Mouse (Mus musculus): Measurements from ENCODE around the gene Drc3. TPM values are rescaled to one million over a fixed set of nuclear protein-coding genes. Genes with fewer than 3 reads are reported as not detected.

Gene Drc3
- polyA plus RNA-seq, 1 experiment from 2014 or later = 0.39 TPM

DNA sequence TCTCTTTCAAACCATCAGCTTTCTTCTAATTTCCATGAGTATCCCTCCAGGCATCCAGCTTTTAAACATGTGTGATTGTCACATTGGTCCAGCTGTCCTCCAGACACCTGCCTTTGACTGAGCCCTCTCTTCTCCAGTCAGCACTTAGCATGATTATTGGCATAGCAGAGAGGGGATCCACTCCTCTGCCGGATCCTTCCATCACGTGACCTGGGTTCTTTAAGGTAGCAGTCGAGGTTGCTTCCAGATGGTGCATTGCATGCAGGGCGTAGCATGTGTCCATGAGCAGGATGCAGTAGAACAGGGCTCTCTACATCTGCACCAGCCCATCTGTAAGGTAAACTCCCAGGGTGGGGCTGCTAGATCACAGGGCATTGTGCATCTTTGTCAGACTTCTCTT lies 15.8 kb downstream of the Drc3 start:
- Histone ChIP-seq H3K27me3 (ENCODE audit: control insufficient read depth, insufficient read depth, low read depth, low read length) (no peaks in the 10 kb centered on the region), H3K4me3 (ENCODE audit: low read depth, low read length) (no peak overlapping the region), H3K4me1 (ENCODE audit: control insufficient read depth, low read depth, low read length) (no peaks in the 10 kb centered on the region), H3K9me3 (replicated peaks; ENCODE audit: control insufficient read depth, low read length) (no peaks in the 10 kb centered on the region), H3K27ac (ENCODE audit: low read length) (no peak overlapping the region), H3K36me3 (ENCODE audit: control insufficient read depth, insufficient read depth) (no peaks in the 10 kb centered on the region), H3K9ac (ENCODE audit: low read depth, low read length) (no peak overlapping the region), H3K4me2 (ENCODE audit: low read depth, low read length) (no peak overlapping the region)
- ATAC-seq (ENCODE audit: low read depth) = no peak
- WGBS (ENCODE audit: insufficient replicate concordance) = 60% methylated on average over 4 of the region's 4 CpGs

DNA sequence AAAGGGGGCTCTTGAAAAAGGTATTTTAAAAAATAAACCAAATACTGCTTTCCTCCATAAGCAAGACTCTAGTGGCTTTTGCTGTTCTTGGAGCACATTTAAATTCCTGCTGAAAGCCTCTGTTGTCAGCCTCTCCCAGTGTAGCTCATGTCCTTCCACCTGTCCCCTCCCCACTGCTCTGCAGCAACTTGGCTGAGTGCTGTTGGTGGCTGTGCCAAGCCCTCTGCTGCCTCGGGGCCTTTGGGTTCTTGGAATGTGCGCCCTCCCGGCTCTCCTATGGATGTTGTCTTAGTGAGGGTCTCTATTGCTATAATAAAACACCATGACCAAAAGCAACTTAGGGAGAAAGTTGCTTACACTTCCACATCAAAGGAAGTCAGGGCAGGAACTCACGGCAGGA lies 16.3 kb downstream of the Drc3 start:
- no peak for ATAC-seq (ENCODE audit: low read depth)

DNA sequence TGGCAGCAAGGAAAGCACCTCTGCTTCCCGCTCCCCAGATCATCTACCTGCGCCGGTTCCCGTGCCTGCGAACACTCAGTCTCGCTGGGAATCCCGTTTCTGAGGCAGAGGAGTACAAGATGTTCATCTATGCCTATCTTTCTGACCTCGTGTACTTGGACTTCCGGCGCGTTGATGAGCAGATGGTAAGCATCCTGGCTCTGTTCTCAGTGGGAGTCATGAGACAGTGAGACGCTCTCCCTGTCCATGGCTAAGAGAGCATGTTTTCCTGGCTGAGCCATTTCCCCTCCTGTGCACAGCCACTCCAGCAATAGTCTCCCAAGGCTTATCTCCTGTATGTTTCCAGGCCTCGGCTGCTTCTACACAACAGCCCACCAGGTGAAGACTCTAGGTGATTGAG lies 17.3 kb downstream of the Drc3 start:
- Histone ChIP-seq H3K9ac (ENCODE audit: low read depth, low read length) (no peak overlapping the region), H3K36me3 (ENCODE audit: control insufficient read depth, insufficient read depth) (no peaks in the 10 kb centered on the region), H3K4me2 (ENCODE audit: low read depth, low read length) (no peak overlapping the region), H3K9me3 (replicated peaks; ENCODE audit: control insufficient read depth, low read length) (no peaks in the 10 kb centered on the region), H3K27me3 (ENCODE audit: control insufficient read depth, insufficient read depth, low read depth, low read length) (no peaks in the 10 kb centered on the region), H3K4me1 (ENCODE audit: control insufficient read depth, low read depth, low read length) (no peaks in the 10 kb centered on the region), H3K4me3 (ENCODE audit: low read depth, low read length) (no peak overlapping the region), H3K27ac (ENCODE audit: low read length) (no peak overlapping the region)
- no peak for ATAC-seq (ENCODE audit: low read depth)
- 66% methylated on average over 13 of the region's 13 CpGs for WGBS (ENCODE audit: insufficient replicate concordance)

More for the DNA sequence above, 16.3 kb downstream of the Drc3 start:
- no peaks in the 10 kb centered on the region for H3K9me3 ChIP-seq (replicated peaks; ENCODE audit: control insufficient read depth, low read length)
- H3K4me2 ChIP-seq (ENCODE audit: low read depth, low read length) = no peak overlapping the region
- H3K4me1 ChIP-seq (ENCODE audit: control insufficient read depth, low read depth, low read length) = no peaks in the 10 kb centered on the region
- no peak overlapping the region for H3K4me3 ChIP-seq (ENCODE audit: low read depth, low read length)
- no peak overlapping the region for H3K9ac ChIP-seq (ENCODE audit: low read depth, low read length)
- H3K27me3 ChIP-seq (ENCODE audit: control insufficient read depth, insufficient read depth, low read depth, low read length) = no peaks in the 10 kb centered on the region
- H3K36me3 ChIP-seq (ENCODE audit: control insufficient read depth, insufficient read depth) = no peaks in the 10 kb centered on the region
- WGBS (ENCODE audit: insufficient replicate concordance) = 64% methylated on average over 4 of the region's 4 CpGs
- no peak overlapping the region for H3K27ac ChIP-seq (ENCODE audit: low read length)

GRCm38 (mm10) chr11:60374481-60374880 lies 21.4 kb downstream of the Drc3 start:
- no peak overlapping the region for H3K9ac ChIP-seq (ENCODE audit: low read depth, low read length)
- no peaks in the 10 kb centered on the region for H3K27me3 ChIP-seq (ENCODE audit: control insufficient read depth, insufficient read depth, low read depth, low read length)
- H3K9me3 ChIP-seq (replicated peaks; ENCODE audit: control insufficient read depth, low read length) = no peaks in the 10 kb centered on the region
- WGBS (ENCODE audit: insufficient replicate concordance) = 72% methylated on average over 6 of the region's 6 CpGs
- no peaks in the 10 kb centered on the region for H3K4me1 ChIP-seq (ENCODE audit: control insufficient read depth, low read depth, low read length)
- no peak overlapping the region for H3K4me2 ChIP-seq (ENCODE audit: low read depth, low read length)
- H3K4me3 ChIP-seq (ENCODE audit: low read depth, low read length) = no peak overlapping the region
- H3K27ac ChIP-seq (ENCODE audit: low read length) = no peak overlapping the region
- H3K36me3 ChIP-seq (ENCODE audit: control insufficient read depth, insufficient read depth) = no peaks in the 10 kb centered on the region
- no peak for ATAC-seq (ENCODE audit: low read depth)

DNA sequence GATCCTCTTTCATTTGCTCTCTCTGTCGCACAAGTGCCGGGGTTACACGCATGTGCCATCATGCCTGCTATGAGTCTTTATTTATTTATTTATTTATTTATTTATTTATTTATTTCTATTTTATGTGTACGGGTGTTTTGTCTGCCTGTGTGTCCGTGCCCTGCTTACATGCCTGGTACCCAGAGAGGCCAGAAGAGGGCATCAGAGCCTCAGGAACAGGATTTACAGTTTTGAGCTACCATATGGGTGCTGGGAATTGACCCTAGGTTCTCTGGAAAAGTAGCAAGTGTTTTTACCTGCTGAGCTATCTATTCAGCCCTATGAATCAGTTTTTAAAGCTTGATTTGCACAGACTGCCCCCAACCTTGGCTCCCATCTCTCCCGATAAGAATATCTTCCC lies 30.4 kb downstream of the Drc3 start:
- H3K27ac ChIP-seq (ENCODE audit: low read length) = no peak overlapping the region
- no peaks in the 10 kb centered on the region for H3K4me1 ChIP-seq (ENCODE audit: control insufficient read depth, low read depth, low read length)
- no peaks in the 10 kb centered on the region for H3K36me3 ChIP-seq (ENCODE audit: control insufficient read depth, insufficient read depth)
- H3K9me3 ChIP-seq (replicated peaks; ENCODE audit: control insufficient read depth, low read length) = no peaks in the 10 kb centered on the region
- peaks cover 3% of the 10 kb centered on the region; the same call in 1 of the 2 replicates for H3K27me3 ChIP-seq (ENCODE audit: control insufficient read depth, insufficient read depth, low read depth, low read length)
- no peak overlapping the region for H3K4me3 ChIP-seq (ENCODE audit: low read depth, low read length)
- no peak overlapping the region for H3K4me2 ChIP-seq (ENCODE audit: low read depth, low read length)
- WGBS (ENCODE audit: insufficient replicate concordance) = 70% methylated on average over 6 of the region's 6 CpGs
- no peak for ATAC-seq (ENCODE audit: low read depth)
- no peak overlapping the region for H3K9ac ChIP-seq (ENCODE audit: low read depth, low read length)

DNA sequence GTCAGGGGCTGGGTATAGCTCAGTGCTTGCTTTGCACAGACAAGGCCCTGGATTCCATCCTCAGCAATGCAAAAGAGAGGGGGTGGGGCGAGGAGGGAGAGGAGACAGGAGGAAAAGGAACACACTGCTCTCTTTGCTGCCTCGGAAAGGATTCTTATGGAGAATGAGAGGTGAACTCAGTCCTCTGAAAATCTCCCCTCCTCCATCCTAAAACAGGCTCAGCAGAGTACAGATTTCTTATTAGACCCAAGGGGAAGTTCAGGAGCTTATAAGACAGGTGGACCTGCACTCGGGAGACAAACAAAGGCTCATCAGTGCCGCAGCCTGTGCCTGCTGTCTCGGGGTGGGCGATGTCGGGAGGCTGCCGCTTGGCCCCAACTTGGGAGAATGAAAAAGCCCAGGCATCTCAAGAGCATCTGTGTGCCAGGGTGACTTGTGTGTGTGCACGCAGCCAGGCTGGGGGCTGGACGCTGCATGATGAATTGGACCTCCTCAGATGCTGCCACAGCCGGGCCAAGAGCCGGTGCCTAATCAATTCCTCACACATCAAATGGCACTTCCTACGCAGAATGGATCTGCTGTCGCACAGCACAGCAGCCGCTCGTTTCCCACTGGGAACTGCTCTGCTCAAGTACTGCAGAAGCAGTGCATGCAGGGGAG lies 31.8 kb downstream of the Drc3 start:
- Histone ChIP-seq H3K36me3 (ENCODE audit: control insufficient read depth, insufficient read depth) (no peaks in the 10 kb centered on the region), H3K9me3 (replicated peaks; ENCODE audit: control insufficient read depth, low read length) (no peaks in the 10 kb centered on the region), H3K4me2 (ENCODE audit: low read depth, low read length) (no peak overlapping the region), H3K27ac (ENCODE audit: low read length) (no peak overlapping the region), H3K9ac (ENCODE audit: low read depth, low read length) (no peak overlapping the region), H3K4me1 (ENCODE audit: control insufficient read depth, low read depth, low read length) (no peaks in the 10 kb centered on the region), H3K27me3 (ENCODE audit: control insufficient read depth, insufficient read depth, low read depth, low read length) (peaks cover 3% of the 10 kb centered on the region; the same call in 1 of the 2 replicates), H3K4me3 (ENCODE audit: low read depth, low read length) (no peak overlapping the region)
- WGBS (ENCODE audit: insufficient replicate concordance) = 22% methylated on average over 16 of the region's 16 CpGs
- ATAC-seq (ENCODE audit: low read depth) = no peak

DNA sequence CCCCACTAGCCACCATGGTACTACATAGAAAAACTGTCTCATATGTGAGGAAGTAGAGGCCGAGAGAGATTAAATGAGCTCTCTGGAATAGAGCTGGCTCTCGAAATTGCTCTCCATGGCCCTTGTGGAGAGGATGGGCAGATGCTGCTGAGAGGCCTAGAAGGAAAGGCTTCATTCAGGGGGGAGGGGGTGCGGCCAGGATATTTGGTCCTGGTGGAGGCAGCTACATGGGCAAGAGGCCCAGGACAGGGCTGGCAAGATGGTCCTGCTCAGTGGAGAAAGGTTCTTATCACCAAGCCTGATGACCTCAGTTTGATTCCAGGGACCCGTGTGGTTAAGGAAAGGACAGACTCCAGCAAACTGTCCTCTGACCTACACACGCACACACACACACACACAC lies 32.8 kb downstream of the Drc3 start:
- Histone ChIP-seq H3K27ac (ENCODE audit: low read length) (no peak overlapping the region), H3K4me2 (ENCODE audit: low read depth, low read length) (no peak overlapping the region), H3K36me3 (ENCODE audit: control insufficient read depth, insufficient read depth) (no peaks in the 10 kb centered on the region), H3K27me3 (ENCODE audit: control insufficient read depth, insufficient read depth, low read depth, low read length) (peaks cover 3% of the 10 kb centered on the region; the same call in 1 of the 2 replicates), H3K4me1 (ENCODE audit: control insufficient read depth, low read depth, low read length) (no peaks in the 10 kb centered on the region), H3K9me3 (replicated peaks; ENCODE audit: control insufficient read depth, low read length) (no peaks in the 10 kb centered on the region), H3K9ac (ENCODE audit: low read depth, low read length) (no peak overlapping the region), H3K4me3 (ENCODE audit: low read depth, low read length) (no peak overlapping the region)
- 59% methylated on average over 5 of the region's 5 CpGs for WGBS (ENCODE audit: insufficient replicate concordance)
- no peak for ATAC-seq (ENCODE audit: low read depth)

DNA sequence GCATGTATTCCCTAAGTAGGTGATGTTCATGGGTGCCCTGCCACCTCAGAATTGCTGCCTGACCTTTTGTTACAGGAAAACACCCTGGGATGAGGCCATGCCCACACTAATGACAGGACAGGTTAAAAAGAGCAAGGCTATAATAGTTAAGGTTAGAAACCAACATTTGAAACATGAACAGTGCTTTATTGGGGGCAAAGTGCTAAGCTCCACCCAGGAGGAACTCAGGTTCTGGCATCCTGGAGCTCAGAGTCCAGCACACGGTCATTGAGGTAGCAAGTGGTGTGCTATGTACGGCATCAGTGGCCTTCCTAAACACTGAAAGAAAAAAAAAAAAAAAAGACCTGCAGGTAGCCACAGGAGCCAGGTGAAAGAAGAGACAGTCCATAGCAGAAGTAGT lies 34.8 kb downstream of the Drc3 start:
- ATAC-seq (ENCODE audit: low read depth) = no peak
- H3K36me3 ChIP-seq (ENCODE audit: control insufficient read depth, insufficient read depth) = no peaks in the 10 kb centered on the region
- H3K4me1 ChIP-seq (ENCODE audit: control insufficient read depth, low read depth, low read length) = no peaks in the 10 kb centered on the region
- H3K27ac ChIP-seq (ENCODE audit: low read length) = no peak overlapping the region
- peaks cover 3% of the 10 kb centered on the region; the same call in 1 of the 2 replicates for H3K27me3 ChIP-seq (ENCODE audit: control insufficient read depth, insufficient read depth, low read depth, low read length)
- H3K9ac ChIP-seq (ENCODE audit: low read depth, low read length) = no peak overlapping the region
- no peak overlapping the region for H3K4me2 ChIP-seq (ENCODE audit: low read depth, low read length)
- WGBS (ENCODE audit: insufficient replicate concordance) = 63% methylated on average over 2 of the region's 2 CpGs
- no peaks in the 10 kb centered on the region for H3K9me3 ChIP-seq (replicated peaks; ENCODE audit: control insufficient read depth, low read length)
- H3K4me3 ChIP-seq (ENCODE audit: low read depth, low read length) = no peak overlapping the region

GRCm38 (mm10) chr11:60391346-60391745 lies 38.2 kb downstream of the Drc3 start:
- Histone ChIP-seq H3K4me1 (ENCODE audit: control insufficient read depth, low read depth, low read length) (no peaks in the 10 kb centered on the region), H3K9ac (ENCODE audit: low read depth, low read length) (no peak overlapping the region), H3K36me3 (ENCODE audit: control insufficient read depth, insufficient read depth) (no peaks in the 10 kb centered on the region), H3K4me3 (ENCODE audit: low read depth, low read length) (no peak overlapping the region), H3K27me3 (ENCODE audit: control insufficient read depth, insufficient read depth, low read depth, low read length) (no peaks in the 10 kb centered on the region), H3K27ac (ENCODE audit: low read length) (no peak overlapping the region), H3K9me3 (replicated peaks; ENCODE audit: control insufficient read depth, low read length) (no peaks in the 10 kb centered on the region), H3K4me2 (ENCODE audit: low read depth, low read length) (no peak overlapping the region)
- ATAC-seq (ENCODE audit: low read depth) = no peak
- 68% methylated on average over 6 of the region's 6 CpGs for WGBS (ENCODE audit: insufficient replicate concordance)
